Mouse (Mus musculus): Measurements from ENCODE around the gene Col24a1.

- TF ChIP-seq CTCF (IDR thresholded peaks at IDR 0.05; ENCODE audit: low read depth) (no peak), EP300 (IDR thresholded peaks at IDR 0.05; ENCODE audit: low read depth) (no peak)
Observed at GRCm38 (mm10) chr3:145420421-145420820, 128.1 kb downstream of the Col24a1 start.
